Mouse (Mus musculus): ENCODE measurements around the gene Fam57a. TPM values are rescaled to one million over a fixed set of nuclear protein-coding genes. Genes with fewer than 3 reads are reported as not detected.

Gene Fam57a
- polyA plus RNA-seq, 1 experiment: 3.5 TPM

DNA sequence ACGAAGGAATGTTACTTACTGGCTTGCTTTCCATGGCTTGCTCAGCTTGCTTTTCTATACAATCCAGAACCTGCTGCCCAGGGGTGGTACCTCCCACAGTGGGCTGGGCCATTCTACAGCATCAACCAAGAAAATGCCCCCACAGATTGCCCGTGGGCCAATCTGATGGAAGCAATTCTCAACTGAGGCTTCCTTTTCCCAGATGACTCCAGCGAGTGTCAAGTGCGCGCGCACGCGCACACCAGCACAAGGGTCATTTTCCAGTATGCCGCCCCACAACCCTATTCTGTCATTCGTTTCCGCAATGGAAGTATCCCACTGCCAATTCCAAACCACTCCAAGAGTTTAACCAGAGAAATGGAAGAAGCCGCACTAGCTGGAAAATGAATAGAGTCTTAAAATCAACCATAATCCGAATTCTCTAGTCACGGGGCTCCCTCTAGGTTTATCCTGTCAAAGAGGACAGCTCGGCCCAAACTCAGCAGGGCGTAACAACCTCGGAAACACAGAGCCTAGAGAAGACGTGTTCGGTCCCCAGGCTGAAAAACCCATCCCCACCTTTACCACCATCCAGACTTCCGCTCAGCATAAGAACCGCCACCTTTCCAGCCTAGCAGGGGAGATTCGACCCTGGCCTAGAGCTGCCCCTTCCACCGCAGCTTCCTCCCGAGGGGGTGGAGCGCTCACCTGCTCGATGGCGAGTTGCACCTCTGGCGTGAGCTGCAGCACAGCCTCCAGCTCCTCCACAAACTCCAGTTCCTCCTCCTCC is 561 bp upstream of the Fam57a start:
- Histone ChIP-seq H3K4me3 (ENCODE audit: extremely low read depth, insufficient read depth, insufficient read length) (peak overlapping the region; percentile 86), H3K27me3 (ENCODE audit: control insufficient read depth, insufficient read depth, low read length) (no peaks in the 10 kb centered on the region), H3K36me3 (ENCODE audit: control insufficient read depth, insufficient read depth, low read length) (peaks cover 6% of the 10 kb centered on the region), H3K4me1 (ENCODE audit: control insufficient read depth, insufficient read depth, insufficient read length) (peaks cover 4% of the 10 kb centered on the region; the same call in 1 of the 2 replicates), H3K27ac (ENCODE audit: insufficient read depth, low read length) (peak overlapping the region; percentile 54)
- no peak for DNase-seq (ENCODE audit: low read depth in 1 of 2, low spot score in 2 of 2)
- 3% methylated on average over 28 of the region's 28 CpGs for WGBS
- TF ChIP-seq POLR2A (IDR thresholded peaks at IDR 0.05; ENCODE audit: low read depth, low read length) (no peak), CTCF (IDR thresholded peaks at IDR 0.05; ENCODE audit: extremely low read depth, insufficient read depth, insufficient read length, insufficient replicate concordance) (no peak)

DNA sequence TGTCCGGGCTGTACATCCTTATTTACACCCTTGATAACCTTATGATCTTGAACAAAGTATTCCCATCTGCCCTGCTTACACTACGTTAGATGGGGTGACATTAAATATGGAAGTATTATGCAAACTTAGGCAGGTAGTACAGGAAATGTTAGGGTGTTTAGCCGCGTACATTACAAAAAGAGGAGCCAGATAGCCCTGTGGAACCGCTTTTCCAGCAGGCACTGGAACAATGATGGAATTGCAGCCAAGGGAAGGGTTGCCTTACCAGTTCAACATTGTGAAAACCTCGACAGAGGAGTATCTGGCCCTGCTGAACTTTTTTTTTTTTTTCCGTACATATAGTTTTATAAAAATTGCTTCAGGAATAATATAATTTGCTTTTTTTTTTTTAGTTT is 672 bp downstream of the Fam57a start:
- H3K4me3 ChIP-seq (ENCODE audit: extremely low read depth, insufficient read depth, insufficient read length): peak overlapping the region; percentile 86
- H3K4me1 ChIP-seq (ENCODE audit: control insufficient read depth, insufficient read depth, insufficient read length): peaks cover 4% of the 10 kb centered on the region; the same call in 1 of the 2 replicates
- H3K27me3 ChIP-seq (ENCODE audit: control insufficient read depth, insufficient read depth, low read length): no peaks in the 10 kb centered on the region
- H3K27ac ChIP-seq (ENCODE audit: insufficient read depth, low read length): no peak overlapping the region
- 0 out of 2 replicates have a peak, but pooled peaks cover 3% of the 10 kb centered on the region for H3K36me3 ChIP-seq (ENCODE audit: control insufficient read depth, insufficient read depth, low read length)
- DNase-seq (ENCODE audit: low read depth in 1 of 2, low spot score in 2 of 2): no peak
- TF ChIP-seq POLR2A (IDR thresholded peaks at IDR 0.05; ENCODE audit: low read depth, low read length) (no peak), CTCF (IDR thresholded peaks at IDR 0.05; ENCODE audit: extremely low read depth, insufficient read depth, insufficient read length, insufficient replicate concordance) (no peak)
- WGBS: 23% methylated on average over 7 of the region's 7 CpGs

DNA sequence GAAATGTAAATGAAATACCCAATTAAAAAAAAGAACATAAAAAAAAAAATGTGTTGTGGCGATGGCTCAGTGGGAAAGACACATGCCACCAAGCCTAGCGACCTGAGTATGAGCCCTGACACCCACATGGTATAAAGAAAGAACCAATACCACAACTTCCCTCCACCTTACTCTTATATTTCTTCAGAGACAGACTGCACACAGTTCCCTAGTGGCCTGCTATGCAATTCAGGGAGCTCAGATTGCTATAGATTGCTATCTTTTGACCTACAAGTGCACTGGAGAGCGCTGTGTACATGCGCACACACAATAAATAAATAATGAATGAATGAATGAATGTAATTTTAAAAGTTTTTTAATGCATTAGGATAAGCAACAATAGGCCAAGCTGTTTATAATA is 4.3 kb downstream of the Fam57a start:
- H3K4me3 ChIP-seq (ENCODE audit: extremely low read depth, insufficient read depth, insufficient read length): no peak overlapping the region
- no peaks in the 10 kb centered on the region for H3K27me3 ChIP-seq (ENCODE audit: control insufficient read depth, insufficient read depth, low read length)
- WGBS: 77% methylated on average over 4 of the region's 4 CpGs
- H3K36me3 ChIP-seq (ENCODE audit: control insufficient read depth, insufficient read depth, low read length): no peaks in the 10 kb centered on the region
- no peak overlapping the region for H3K27ac ChIP-seq (ENCODE audit: insufficient read depth, low read length)
- peaks cover 1% of the 10 kb centered on the region; the same call in 1 of the 2 replicates for H3K4me1 ChIP-seq (ENCODE audit: control insufficient read depth, insufficient read depth, insufficient read length)
- no peak for DNase-seq (ENCODE audit: low read depth in 1 of 2, low spot score in 2 of 2)
- no peak for TF ChIP-seq CTCF (IDR thresholded peaks at IDR 0.05; ENCODE audit: extremely low read depth, insufficient read depth, insufficient read length, insufficient replicate concordance)
- no peak for TF ChIP-seq POLR2A (IDR thresholded peaks at IDR 0.05; ENCODE audit: low read depth, low read length)

DNA sequence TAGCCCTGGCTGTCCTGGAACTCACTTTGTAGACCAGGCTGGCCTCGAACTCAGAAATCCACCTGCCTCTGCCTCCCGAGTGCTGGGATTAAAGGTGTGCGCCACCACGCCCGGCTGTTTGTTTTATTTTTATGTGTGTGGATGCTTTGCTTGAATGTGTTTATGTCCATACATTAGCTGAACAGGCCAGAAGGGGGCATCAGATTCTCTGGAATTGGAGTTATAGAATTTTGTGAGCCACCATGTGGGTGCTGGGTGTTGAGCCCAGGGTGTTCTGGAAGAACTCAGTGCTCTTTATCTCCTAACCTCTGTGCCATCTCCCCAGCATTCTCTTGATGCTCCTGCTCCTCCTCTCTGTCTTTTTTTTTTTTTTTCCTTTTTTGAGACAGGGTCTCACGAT is 7.4 kb downstream of the Fam57a start:
- Histone ChIP-seq H3K4me3 (ENCODE audit: extremely low read depth, insufficient read depth, insufficient read length) (no peak overlapping the region), H3K27ac (ENCODE audit: insufficient read depth, low read length) (no peak overlapping the region)
- no peak for TF ChIP-seq POLR2A (IDR thresholded peaks at IDR 0.05; ENCODE audit: low read depth, low read length)

DNA sequence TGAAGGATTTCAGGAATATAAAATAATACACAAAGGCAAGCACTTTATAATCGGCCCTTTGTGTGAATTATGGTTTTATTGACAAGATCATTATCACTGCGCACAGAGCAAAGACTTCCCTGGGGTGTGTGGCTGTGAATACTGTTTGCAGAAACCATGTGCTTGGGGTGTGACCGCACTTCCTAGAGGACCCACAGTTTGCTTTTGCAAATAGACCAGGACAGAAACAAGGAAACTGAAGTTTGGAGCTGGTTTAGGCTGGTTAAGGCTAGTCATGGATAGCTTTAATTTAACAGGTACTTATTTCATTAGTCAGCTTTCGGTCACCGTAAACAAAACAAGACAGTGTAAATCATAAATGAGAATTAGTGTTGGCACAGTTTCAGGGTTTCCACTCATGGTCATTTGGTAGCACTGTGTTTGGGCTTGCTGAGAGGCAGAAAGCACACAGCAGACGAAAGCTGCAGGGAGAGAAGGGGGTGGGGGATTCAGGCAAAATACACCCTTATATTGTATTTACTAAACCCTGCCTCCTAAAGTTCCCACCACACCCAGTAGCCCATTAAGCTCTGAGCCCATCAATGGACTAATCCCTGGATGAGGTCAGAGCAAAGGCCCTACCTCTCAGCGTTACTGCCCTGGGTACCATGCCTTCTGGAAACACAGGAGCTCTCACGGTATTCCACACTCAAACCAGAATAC is 17.0 kb downstream of the Fam57a start:
- H3K27ac ChIP-seq (ENCODE audit: insufficient read depth, low read length): no peak overlapping the region
- TF ChIP-seq CTCF (IDR thresholded peaks at IDR 0.05; ENCODE audit: extremely low read depth, insufficient read depth, insufficient read length, insufficient replicate concordance) (no peak), POLR2A (IDR thresholded peaks at IDR 0.05; ENCODE audit: low read depth, low read length) (no peak)

More for the DNA sequence above, 7.4 kb downstream of the Fam57a start:
- 94% methylated on average over 6 of the region's 6 CpGs for WGBS
- Histone ChIP-seq H3K36me3 (ENCODE audit: control insufficient read depth, insufficient read depth, low read length) (no peaks in the 10 kb centered on the region), H3K27me3 (ENCODE audit: control insufficient read depth, insufficient read depth, low read length) (no peaks in the 10 kb centered on the region), H3K4me1 (ENCODE audit: control insufficient read depth, insufficient read depth, insufficient read length) (no peaks in the 10 kb centered on the region)
- DNase-seq (ENCODE audit: low read depth in 1 of 2, low spot score in 2 of 2): no peak

DNA sequence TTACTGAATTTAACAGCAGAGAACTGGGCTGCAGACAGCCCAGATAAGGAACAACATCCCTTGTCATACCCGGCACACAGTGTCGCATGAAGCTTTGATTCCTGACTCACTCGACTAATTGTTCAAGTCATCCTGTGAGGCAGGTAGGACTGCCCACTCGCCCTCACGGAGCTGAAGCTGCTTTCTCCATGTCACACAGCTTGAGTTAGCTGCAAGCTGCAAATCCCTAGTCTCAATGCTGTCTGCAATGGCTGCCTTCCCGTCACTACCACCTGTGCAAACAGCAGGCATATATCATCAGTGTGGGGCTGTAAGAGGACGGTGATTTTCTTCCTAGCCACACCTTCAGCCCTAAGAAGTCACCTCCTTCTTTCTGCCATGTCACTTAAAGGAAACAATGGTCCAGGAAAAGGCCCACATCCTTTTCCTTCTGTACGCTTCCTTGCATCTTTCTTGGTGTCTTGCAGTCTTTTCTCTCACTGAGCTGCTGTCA is 17.6 kb downstream of the Fam57a start:
- no peak overlapping the region for H3K27ac ChIP-seq (ENCODE audit: insufficient read depth, low read length)
- no peak overlapping the region for H3K4me3 ChIP-seq (ENCODE audit: extremely low read depth, insufficient read depth, insufficient read length)
- TF ChIP-seq POLR2A (IDR thresholded peaks at IDR 0.05; ENCODE audit: low read depth, low read length) (no peak), CTCF (IDR thresholded peaks at IDR 0.05; ENCODE audit: extremely low read depth, insufficient read depth, insufficient read length, insufficient replicate concordance) (no peak)
- no peaks in the 10 kb centered on the region for H3K36me3 ChIP-seq (ENCODE audit: control insufficient read depth, insufficient read depth, low read length)
- H3K4me1 ChIP-seq (ENCODE audit: control insufficient read depth, insufficient read depth, insufficient read length): no peaks in the 10 kb centered on the region; the same call in 1 of the 2 replicates
- 79% methylated on average over 8 of the region's 8 CpGs for WGBS
- DNase-seq (ENCODE audit: low read depth in 1 of 2, low spot score in 2 of 2): no peak
- peaks cover 4% of the 10 kb centered on the region; the same call in 1 of the 2 replicates for H3K27me3 ChIP-seq (ENCODE audit: control insufficient read depth, insufficient read depth, low read length)

More for the DNA sequence above, 17.0 kb downstream of the Fam57a start:
- Histone ChIP-seq H3K27me3 (ENCODE audit: control insufficient read depth, insufficient read depth, low read length) (no peaks in the 10 kb centered on the region), H3K4me1 (ENCODE audit: control insufficient read depth, insufficient read depth, insufficient read length) (no peaks in the 10 kb centered on the region), H3K36me3 (ENCODE audit: control insufficient read depth, insufficient read depth, low read length) (no peaks in the 10 kb centered on the region), H3K4me3 (ENCODE audit: extremely low read depth, insufficient read depth, insufficient read length) (no peak overlapping the region)
- WGBS: 85% methylated on average over 8 of the region's 8 CpGs
- DNase-seq (ENCODE audit: low read depth in 1 of 2, low spot score in 2 of 2): no peak
